Mouse (Mus musculus): ENCODE measurements at regions not wholly inside any gene's neighbourhood (a gene's known extent, or its start where the extent isn't known, plus 50 kb on each side); places are given as distances from the start of the nearest gene placed in this dataset.

DNA sequence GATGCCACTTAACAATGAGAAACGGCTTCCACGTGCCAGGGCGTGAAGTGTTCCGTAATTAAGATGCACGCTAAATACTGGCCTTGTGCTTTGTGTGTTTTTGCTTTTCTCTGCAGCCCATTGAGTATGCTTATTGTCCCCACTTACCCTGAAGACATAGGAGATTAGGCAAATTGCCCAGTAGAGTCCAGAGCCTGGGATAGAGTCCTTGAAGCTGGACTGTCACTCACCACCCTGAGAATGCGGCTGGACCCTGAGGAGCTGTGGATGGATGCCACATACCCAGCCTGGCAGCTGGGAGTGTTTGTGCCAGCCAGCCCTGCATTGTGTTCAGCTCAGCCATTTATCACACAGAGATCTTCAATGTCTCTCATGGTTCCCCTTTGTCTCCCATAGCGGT is 195.2 kb downstream of the Abcc12 start:
- no peak overlapping the region for H3K4me3 ChIP-seq (replicated peaks; ENCODE audit: control insufficient read depth, low read depth, low read length)
- H3K4me1 ChIP-seq (ENCODE audit: control insufficient read depth, insufficient read depth, low read length): no peaks in the 10 kb centered on the region
- 87% methylated on average over 7 of the region's 7 CpGs for whole genome bisulfite sequencing
- no peak overlapping the region for H3K27ac ChIP-seq (ENCODE audit: control insufficient read depth, insufficient read depth, low read depth, low read length, poor library complexity)
- no peak for TF ChIP-seq CTCF (IDR thresholded peaks at IDR 0.05; ENCODE audit: control insufficient read depth, insufficient read depth, low read length)

DNA sequence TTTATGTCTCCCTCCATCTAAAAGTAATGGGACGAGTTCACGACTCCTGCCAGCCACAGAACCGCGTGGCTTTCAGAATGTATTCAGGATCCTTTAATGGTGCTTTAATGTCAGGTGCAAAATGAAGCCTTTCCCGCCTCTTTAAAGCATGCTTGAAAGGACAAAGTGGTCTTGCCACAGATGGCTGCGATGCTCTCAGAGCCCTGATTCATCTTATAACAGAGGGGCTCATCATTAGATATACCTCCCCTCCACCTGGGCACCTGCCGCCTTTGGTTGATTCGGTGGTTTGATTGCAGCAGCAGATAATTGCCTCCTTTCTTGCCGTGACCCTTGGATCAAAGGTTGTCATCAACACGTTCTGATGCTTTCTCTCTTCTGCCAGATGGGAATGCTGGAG is 198.5 kb downstream of the Abcc12 start:
- 82% methylated on average over 10 of the region's 10 CpGs for WGBS
- Histone ChIP-seq H3K27ac (ENCODE audit: control insufficient read depth, insufficient read depth, low read depth, low read length, poor library complexity) (no peak overlapping the region), H3K4me1 (ENCODE audit: control insufficient read depth, insufficient read depth, low read length) (no peaks in the 10 kb centered on the region), H3K4me3 (replicated peaks; ENCODE audit: control insufficient read depth, low read depth, low read length) (no peak overlapping the region)
- TF ChIP-seq CTCF (IDR thresholded peaks at IDR 0.05; ENCODE audit: control insufficient read depth, insufficient read depth, low read length) (no peak), POLR2A (IDR thresholded peaks at IDR 0.05; ENCODE audit: borderline replicate concordance, control insufficient read depth, low read depth, low read length) (no peak)

DNA sequence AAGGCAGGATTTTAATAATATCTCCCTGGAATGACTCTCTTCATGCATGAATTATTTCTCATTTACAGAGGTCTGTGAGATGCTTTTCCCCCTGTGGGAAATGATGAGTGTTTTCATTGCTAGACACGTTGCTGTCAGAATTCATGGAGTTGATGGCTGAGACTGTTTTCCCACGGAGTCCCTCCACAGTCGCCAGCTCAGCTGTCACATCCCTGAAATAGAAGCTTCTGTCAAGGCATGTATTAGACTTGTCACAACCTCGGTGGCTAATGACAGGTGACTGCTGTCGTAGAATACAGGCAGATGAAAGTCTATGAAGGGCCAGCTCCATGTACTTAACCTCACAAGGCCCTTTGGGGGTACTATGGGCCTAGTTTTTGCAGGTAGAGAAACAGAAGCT is 212.4 kb downstream of the Abcc12 start:
- 77% methylated on average over 5 of the region's 5 CpGs for WGBS
- TF ChIP-seq POLR2A (IDR thresholded peaks at IDR 0.05; ENCODE audit: borderline replicate concordance, control insufficient read depth, low read depth, low read length) (no peak), CTCF (IDR thresholded peaks at IDR 0.05; ENCODE audit: control insufficient read depth, insufficient read depth, low read length) (no peak)
- Histone ChIP-seq H3K4me1 (ENCODE audit: control insufficient read depth, insufficient read depth, low read length) (no peaks in the 10 kb centered on the region), H3K27ac (ENCODE audit: control insufficient read depth, insufficient read depth, low read depth, low read length, poor library complexity) (no peak overlapping the region), H3K4me3 (replicated peaks; ENCODE audit: control insufficient read depth, low read depth, low read length) (no peak overlapping the region)

- Histone ChIP-seq H3K4me3 (replicated peaks; ENCODE audit: control insufficient read depth, low read depth, low read length) (no peak overlapping the region), H3K27ac (ENCODE audit: control insufficient read depth, insufficient read depth, low read depth, low read length, poor library complexity) (no peak overlapping the region), H3K4me1 (ENCODE audit: control insufficient read depth, insufficient read depth, low read length) (no peaks in the 10 kb centered on the region)
- 85% methylated on average over 4 of the region's 4 CpGs for WGBS
- no peak for TF ChIP-seq CTCF (IDR thresholded peaks at IDR 0.05; ENCODE audit: control insufficient read depth, insufficient read depth, low read length)
- TF ChIP-seq POLR2A (IDR thresholded peaks at IDR 0.05; ENCODE audit: borderline replicate concordance, control insufficient read depth, low read depth, low read length): no peak
These were observed 213.8 kb downstream of the Abcc12 start for GRCm38 (mm10) chr8:86366636-86367035.

DNA sequence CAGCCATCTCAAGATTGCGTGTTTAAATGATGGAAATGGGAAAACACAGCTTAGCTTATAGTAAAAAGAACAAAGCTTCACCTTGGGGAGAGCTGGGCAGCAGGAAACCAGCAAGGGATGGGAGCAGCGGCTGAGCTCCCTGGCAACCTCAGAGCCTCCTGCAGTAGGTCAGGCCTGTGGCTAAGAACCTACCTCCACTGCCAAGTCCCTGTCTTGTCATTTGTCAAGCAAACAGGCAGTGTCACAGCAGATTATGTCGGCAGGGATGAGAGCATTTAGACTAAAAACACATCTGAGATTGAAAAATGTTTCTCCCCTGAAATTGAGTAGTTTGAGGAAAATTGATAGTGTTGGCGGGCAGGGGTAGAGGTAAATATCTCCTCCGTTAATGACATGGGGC is 214.8 kb downstream of the Abcc12 start:
- Histone ChIP-seq H3K4me1 (ENCODE audit: control insufficient read depth, insufficient read depth, low read length) (no peaks in the 10 kb centered on the region), H3K27ac (ENCODE audit: control insufficient read depth, insufficient read depth, low read depth, low read length, poor library complexity) (no peak overlapping the region), H3K4me3 (replicated peaks; ENCODE audit: control insufficient read depth, low read depth, low read length) (no peak overlapping the region)
- TF ChIP-seq POLR2A (IDR thresholded peaks at IDR 0.05; ENCODE audit: borderline replicate concordance, control insufficient read depth, low read depth, low read length) (no peak), CTCF (IDR thresholded peaks at IDR 0.05; ENCODE audit: control insufficient read depth, insufficient read depth, low read length) (no peak)
- 81% methylated on average over 5 of the region's 5 CpGs for WGBS

GRCm38 (mm10) chr8:86364898-86365297 is 215.6 kb downstream of the Abcc12 start:
- WGBS: 72% methylated on average over 2 of the region's 2 CpGs
- no peak overlapping the region for H3K27ac ChIP-seq (ENCODE audit: control insufficient read depth, insufficient read depth, low read depth, low read length, poor library complexity)

GRCm38 (mm10) chr8:86360283-86360682 is 220.2 kb downstream of the Abcc12 start:
- Histone ChIP-seq H3K4me3 (replicated peaks; ENCODE audit: control insufficient read depth, low read depth, low read length) (no peak overlapping the region), H3K27ac (ENCODE audit: control insufficient read depth, insufficient read depth, low read depth, low read length, poor library complexity) (no peak overlapping the region), H3K4me1 (ENCODE audit: control insufficient read depth, insufficient read depth, low read length) (no peaks in the 10 kb centered on the region)
- WGBS: 70% methylated on average over 2 of the region's 2 CpGs
- TF ChIP-seq CTCF (IDR thresholded peaks at IDR 0.05; ENCODE audit: control insufficient read depth, insufficient read depth, low read length) (no peak), POLR2A (IDR thresholded peaks at IDR 0.05; ENCODE audit: borderline replicate concordance, control insufficient read depth, low read depth, low read length) (no peak)

More at GRCm38 (mm10) chr8:86364898-86365297, 215.6 kb downstream of the Abcc12 start:
- Histone ChIP-seq H3K4me3 (replicated peaks; ENCODE audit: control insufficient read depth, low read depth, low read length) (no peak overlapping the region), H3K4me1 (ENCODE audit: control insufficient read depth, insufficient read depth, low read length) (no peaks in the 10 kb centered on the region)
- TF ChIP-seq POLR2A (IDR thresholded peaks at IDR 0.05; ENCODE audit: borderline replicate concordance, control insufficient read depth, low read depth, low read length) (no peak), CTCF (IDR thresholded peaks at IDR 0.05; ENCODE audit: control insufficient read depth, insufficient read depth, low read length) (no peak)

GRCm38 (mm10) chr8:86359518-86359917 is 221.0 kb downstream of the Abcc12 start:
- Histone ChIP-seq H3K27ac (ENCODE audit: control insufficient read depth, insufficient read depth, low read depth, low read length, poor library complexity) (no peak overlapping the region), H3K4me1 (ENCODE audit: control insufficient read depth, insufficient read depth, low read length) (no peaks in the 10 kb centered on the region), H3K4me3 (replicated peaks; ENCODE audit: control insufficient read depth, low read depth, low read length) (no peak overlapping the region)
- TF ChIP-seq POLR2A (IDR thresholded peaks at IDR 0.05; ENCODE audit: borderline replicate concordance, control insufficient read depth, low read depth, low read length) (no peak), CTCF (IDR thresholded peaks at IDR 0.05; ENCODE audit: control insufficient read depth, insufficient read depth, low read length) (no peak)
- WGBS: 26% methylated on average over 3 of the region's 3 CpGs

GRCm38 (mm10) chr8:86353816-86354215 is 226.7 kb downstream of the Abcc12 start:
- H3K4me1 ChIP-seq (ENCODE audit: control insufficient read depth, insufficient read depth, low read length): no peaks in the 10 kb centered on the region
- H3K27ac ChIP-seq (ENCODE audit: control insufficient read depth, insufficient read depth, low read depth, low read length, poor library complexity): no peak overlapping the region
- 79% methylated on average over 3 of the region's 3 CpGs for WGBS
- H3K4me3 ChIP-seq (replicated peaks; ENCODE audit: control insufficient read depth, low read depth, low read length): no peak overlapping the region
- TF ChIP-seq POLR2A (IDR thresholded peaks at IDR 0.05; ENCODE audit: borderline replicate concordance, control insufficient read depth, low read depth, low read length): no peak
- no peak for TF ChIP-seq CTCF (IDR thresholded peaks at IDR 0.05; ENCODE audit: control insufficient read depth, insufficient read depth, low read length)

Data from bone marrow, adult 2 months (tissue).